Mouse (Mus musculus) liver, embryonic 13.5 days (tissue): ENCODE data around the gene Vps13d. TPM values are rescaled to one million over a fixed set of nuclear protein-coding genes. Genes with fewer than 3 reads are reported as not detected.

Source experiments
- ATAC-seq: fragments of 200-750 bp; cut with Nextera tagmentation; 2 replicates; pipeline ENCODE4 v1.8.0; 2017; ENCODE audit warnings: low read depth, mild to moderate bottlenecking, moderate number of reproducible peaks, moderate library complexity
- DNase-seq: peaks from one replicate; pipeline ENCODE4 v3.0.0; 2022
- H3K27ac ChIP-seq: fragments of 300-500 bp; sonication (generic); 2 replicates; pipeline ENCODE4 v1.5.1; 2015; ENCODE audit warnings: moderate library complexity, mild to moderate bottlenecking, inconsistent platforms
- H3K27me3 ChIP-seq: fragments of 300-500 bp; sonication (generic); 2 replicates; pipeline ENCODE4 v1.6.1; 2015; ENCODE audit warnings: mild to moderate bottlenecking, inconsistent platforms
- H3K36me3 ChIP-seq: fragments of 300-500 bp; sonication (generic); 2 replicates; pipeline ENCODE4 v1.6.1; 2015; ENCODE audit warnings: mild to moderate bottlenecking, inconsistent platforms
- H3K4me1 ChIP-seq: fragments of 300-500 bp; sonication (generic); replicated peaks from 2 replicates; pipeline ENCODE4 v1.6.1; 2015; ENCODE audit warnings: inconsistent platforms
- H3K4me2 ChIP-seq: fragments of 300-500 bp; sonication (generic); 2 replicates; pipeline ENCODE4 v1.6.1; 2015; ENCODE audit warnings: inconsistent platforms, mild to moderate bottlenecking, moderate library complexity
- H3K4me3 ChIP-seq: fragments of 300-500 bp; sonication (generic); replicated peaks from 2 replicates; pipeline ENCODE4 v1.5.1; 2015; ENCODE audit warnings: mild to moderate bottlenecking, inconsistent platforms
- H3K9ac ChIP-seq: fragments of 300-500 bp; sonication (generic); 2 replicates; pipeline ENCODE4 v1.6.1; 2015; ENCODE audit warnings: mild to moderate bottlenecking, inconsistent platforms
- H3K9me3 ChIP-seq: fragments of 300-500 bp; sonication (generic); replicated peaks from 2 replicates; pipeline ENCODE4 v1.6.1; 2016; ENCODE audit warnings: inconsistent platforms
- whole genome bisulfite sequencing: fragments of 180-500 bp; shearing (Covaris S2); methylation state at CpG from one replicate; pipeline ENCODE4 v1.1.7; 2015; ENCODE audit not compliant: insufficient replicate concordance; 5-methylcytosine and 5-hydroxymethylcytosine counted together
- polyA plus RNA-seq: library from polyadenylated mRNA; unstranded; fragments of >200 nt; fragmentation: Nextera tagmentation; extraction: Ambion mirVana; gene quantifications from 2 replicates; pipeline ENCODE4 v1.2.1, GENCODE M21; 2015

The Vps13d gene
- polyA plus RNA-seq, 1 experiment from 2014 or later, result 3.5 TPM

DNA sequence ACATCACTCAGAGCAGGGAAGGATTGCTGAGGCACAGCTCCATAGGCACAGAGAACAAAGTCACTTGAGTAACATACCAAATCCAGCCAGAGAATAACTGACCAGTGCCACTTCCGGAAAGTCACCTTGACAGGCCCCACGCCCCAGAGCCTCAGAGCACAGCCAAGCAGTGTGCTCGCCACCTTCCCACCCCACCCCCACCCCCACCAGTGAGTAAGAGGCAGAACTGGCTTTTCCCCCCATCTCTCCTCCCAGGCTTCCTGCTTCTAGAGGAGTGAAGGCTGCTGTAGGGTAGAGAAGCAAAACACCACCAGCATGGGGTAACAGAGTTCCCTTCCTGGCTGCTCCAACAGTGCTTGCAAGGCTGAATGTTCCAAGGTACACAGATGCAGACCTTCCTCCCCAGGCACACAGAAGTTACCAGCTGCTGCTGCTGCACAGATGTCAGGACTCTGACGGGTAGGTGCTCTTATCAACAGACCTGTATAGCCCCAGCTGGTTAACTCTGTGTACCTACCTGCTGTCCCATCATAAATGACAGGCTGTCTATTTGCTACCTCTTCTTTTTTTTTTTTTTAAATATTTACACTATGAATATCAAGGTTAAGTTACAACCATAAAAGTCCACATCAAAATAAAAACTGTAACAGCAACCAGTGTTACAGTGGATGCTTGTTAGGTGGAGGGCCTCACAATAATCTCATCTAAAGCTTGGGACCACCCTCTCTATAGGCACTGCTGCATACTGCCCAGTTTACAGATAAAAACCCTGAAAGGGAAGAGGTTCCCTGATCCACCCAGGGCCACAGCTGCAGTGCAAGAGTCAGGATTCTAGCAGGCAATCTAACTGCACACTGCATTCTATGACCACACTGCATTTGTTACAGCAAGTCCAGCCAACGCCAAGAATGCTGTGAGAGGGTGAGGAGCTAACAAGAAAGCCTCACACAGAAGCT is 47.5 kb downstream of the Vps13d start:
- no peaks in the 10 kb centered on the region for H3K9me3 ChIP-seq
- H3K4me2 ChIP-seq, result no peak overlapping the region
- no peak for DNase-seq
- ATAC-seq, result peak; percentile 58
- 45% methylated on average over 5 of the region's 5 CpGs for WGBS
- peaks cover 8% of the 10 kb centered on the region for H3K4me1 ChIP-seq
- H3K9ac ChIP-seq, result no peak overlapping the region
- H3K27ac ChIP-seq, result no peak overlapping the region
- peaks cover 84% of the 10 kb centered on the region for H3K36me3 ChIP-seq
- no peaks in the 10 kb centered on the region for H3K27me3 ChIP-seq
- no peak overlapping the region for H3K4me3 ChIP-seq

DNA sequence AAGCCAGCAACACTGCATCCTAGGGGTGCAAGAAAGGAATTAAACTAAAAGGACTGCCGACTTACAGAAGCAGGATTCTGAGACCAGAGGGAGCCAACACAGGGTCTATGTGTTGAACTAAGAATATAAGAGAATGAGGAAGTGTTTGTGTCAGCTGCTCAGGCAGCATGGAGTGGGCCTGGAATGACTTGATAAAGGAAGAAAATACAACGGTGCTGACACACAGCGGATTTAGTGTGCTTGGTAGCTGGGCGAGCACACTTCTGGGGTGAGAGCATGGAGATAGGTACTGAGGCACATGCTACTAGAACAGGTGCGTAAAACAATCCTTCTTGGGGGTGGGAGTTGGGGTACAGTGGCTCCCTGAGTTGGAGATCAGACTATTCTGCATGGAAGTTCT is 51.3 kb downstream of the Vps13d start:
- 59% methylated on average over 5 of the region's 5 CpGs for WGBS
- no peak for ATAC-seq

DNA sequence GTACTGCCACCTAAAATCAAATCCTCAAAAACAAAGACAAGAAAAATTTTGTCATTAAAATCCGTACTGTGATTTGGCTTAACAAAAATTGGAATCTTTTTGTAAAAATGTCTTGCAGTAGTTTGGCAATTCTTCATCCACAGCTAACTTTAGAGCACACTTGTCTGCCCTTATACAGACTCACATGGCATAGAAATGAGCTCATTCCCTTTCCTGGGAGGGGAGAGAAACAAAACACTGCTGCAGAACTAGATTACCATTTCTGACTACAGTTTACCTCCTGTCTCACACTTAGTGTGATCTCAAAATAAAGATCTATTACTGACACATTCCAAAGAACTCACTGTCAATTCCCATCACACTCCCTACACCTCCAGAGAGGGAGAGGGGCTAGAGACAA is 58.1 kb downstream of the Vps13d start:
- H3K4me2 ChIP-seq, result no peak overlapping the region
- WGBS, result 82% methylated on average over 1 of the region's 1 CpGs
- ATAC-seq, result no peak

More for the DNA sequence above, 51.3 kb downstream of the Vps13d start:
- no peak for DNase-seq
- no peak overlapping the region for H3K4me2 ChIP-seq
- no peak overlapping the region for H3K27ac ChIP-seq
- H3K4me3 ChIP-seq, result no peak overlapping the region
- H3K4me1 ChIP-seq, result peaks cover 8% of the 10 kb centered on the region
- no peaks in the 10 kb centered on the region for H3K27me3 ChIP-seq
- no peak overlapping the region for H3K9ac ChIP-seq
- H3K36me3 ChIP-seq, result peaks cover 86% of the 10 kb centered on the region
- no peaks in the 10 kb centered on the region for H3K9me3 ChIP-seq

GRCm38 (mm10) chr4:145135473-145135872 is 59.3 kb downstream of the Vps13d start:
- Histone ChIP-seq H3K27me3 (no peaks in the 10 kb centered on the region), H3K36me3 (peaks cover 86% of the 10 kb centered on the region)
- 68% methylated on average over 4 of the region's 4 CpGs for WGBS

More for the DNA sequence above, 58.1 kb downstream of the Vps13d start:
- Histone ChIP-seq H3K4me1 (no peaks in the 10 kb centered on the region), H3K9me3 (no peaks in the 10 kb centered on the region), H3K9ac (no peak overlapping the region), H3K27ac (no peak overlapping the region), H3K27me3 (no peaks in the 10 kb centered on the region), H3K36me3 (peaks cover 86% of the 10 kb centered on the region), H3K4me3 (no peak overlapping the region)
- DNase-seq, result no peak

DNA sequence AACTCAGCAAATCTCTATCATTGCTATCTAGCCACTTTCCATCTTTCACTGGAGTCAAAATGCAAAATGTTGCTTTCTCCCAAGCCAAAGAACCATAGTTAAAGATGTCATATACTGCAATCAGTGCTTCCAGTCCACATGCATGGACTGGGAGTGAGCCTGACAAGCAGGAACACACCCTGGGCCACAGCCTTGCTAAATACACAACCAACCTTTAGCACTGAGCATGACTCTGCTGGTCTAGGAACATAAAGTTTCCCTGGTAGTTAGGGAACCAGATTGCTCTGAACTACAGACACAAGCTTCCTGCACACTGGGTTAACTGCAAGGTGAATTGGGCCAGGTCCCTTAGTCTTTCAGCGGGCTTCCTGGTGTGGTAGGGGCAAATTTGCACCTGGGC is 64.0 kb downstream of the Vps13d start:
- ATAC-seq (no peak), DNase-seq (no peak)
- peaks cover 86% of the 10 kb centered on the region for H3K36me3 ChIP-seq

More at GRCm38 (mm10) chr4:145135473-145135872, 59.3 kb downstream of the Vps13d start:
- Histone ChIP-seq H3K9me3 (no peaks in the 10 kb centered on the region), H3K4me1 (no peaks in the 10 kb centered on the region), H3K27ac (no peak overlapping the region), H3K4me2 (no peak overlapping the region), H3K4me3 (no peak overlapping the region), H3K9ac (no peak overlapping the region)
- ATAC-seq (no peak), DNase-seq (no peak)

DNA sequence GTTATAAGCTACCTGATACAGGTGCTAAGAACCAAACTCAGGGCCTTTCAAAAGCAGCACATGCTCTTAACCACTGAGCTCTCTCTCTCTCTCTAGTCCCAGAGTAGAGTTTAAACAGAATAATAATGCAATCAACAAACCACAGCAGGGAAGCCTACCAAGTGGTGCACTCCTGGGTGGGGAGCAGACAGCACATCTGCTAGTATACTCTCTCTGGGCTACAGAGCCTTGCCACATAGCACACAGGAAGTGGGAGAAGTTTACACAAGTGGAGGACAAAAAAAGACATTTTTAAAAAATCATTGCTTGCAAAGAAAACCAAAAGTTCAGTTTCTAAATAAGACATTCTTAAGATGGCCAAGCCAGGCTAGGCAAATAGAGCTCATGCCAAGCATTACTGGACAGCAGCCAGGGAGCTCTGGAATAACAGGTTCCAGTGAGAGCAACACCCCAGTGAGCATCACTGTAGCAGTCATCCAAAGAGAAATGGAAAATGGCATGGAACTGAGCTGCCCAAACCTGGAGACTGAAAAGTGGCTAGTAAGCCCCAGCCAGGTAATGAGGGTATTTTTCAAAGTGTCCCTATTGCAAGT is 64.8 kb downstream of the Vps13d start:
- peaks cover 88% of the 10 kb centered on the region for H3K36me3 ChIP-seq
- no peak overlapping the region for H3K9ac ChIP-seq
- no peak overlapping the region for H3K4me3 ChIP-seq
- no peaks in the 10 kb centered on the region for H3K4me1 ChIP-seq
- no peak overlapping the region for H3K4me2 ChIP-seq
- DNase-seq (no peak), ATAC-seq (no peak)
- no peak overlapping the region for H3K27ac ChIP-seq
- H3K9me3 ChIP-seq, result no peaks in the 10 kb centered on the region
- no peaks in the 10 kb centered on the region for H3K27me3 ChIP-seq

More for the DNA sequence above, 64.0 kb downstream of the Vps13d start:
- no peak overlapping the region for H3K4me2 ChIP-seq
- no peak overlapping the region for H3K27ac ChIP-seq
- H3K4me3 ChIP-seq, result no peak overlapping the region
- H3K27me3 ChIP-seq, result no peaks in the 10 kb centered on the region
- H3K9me3 ChIP-seq, result no peaks in the 10 kb centered on the region
- no peaks in the 10 kb centered on the region for H3K4me1 ChIP-seq
- H3K9ac ChIP-seq, result no peak overlapping the region
- 88% methylated on average over 1 of the region's 1 CpGs for WGBS

DNA sequence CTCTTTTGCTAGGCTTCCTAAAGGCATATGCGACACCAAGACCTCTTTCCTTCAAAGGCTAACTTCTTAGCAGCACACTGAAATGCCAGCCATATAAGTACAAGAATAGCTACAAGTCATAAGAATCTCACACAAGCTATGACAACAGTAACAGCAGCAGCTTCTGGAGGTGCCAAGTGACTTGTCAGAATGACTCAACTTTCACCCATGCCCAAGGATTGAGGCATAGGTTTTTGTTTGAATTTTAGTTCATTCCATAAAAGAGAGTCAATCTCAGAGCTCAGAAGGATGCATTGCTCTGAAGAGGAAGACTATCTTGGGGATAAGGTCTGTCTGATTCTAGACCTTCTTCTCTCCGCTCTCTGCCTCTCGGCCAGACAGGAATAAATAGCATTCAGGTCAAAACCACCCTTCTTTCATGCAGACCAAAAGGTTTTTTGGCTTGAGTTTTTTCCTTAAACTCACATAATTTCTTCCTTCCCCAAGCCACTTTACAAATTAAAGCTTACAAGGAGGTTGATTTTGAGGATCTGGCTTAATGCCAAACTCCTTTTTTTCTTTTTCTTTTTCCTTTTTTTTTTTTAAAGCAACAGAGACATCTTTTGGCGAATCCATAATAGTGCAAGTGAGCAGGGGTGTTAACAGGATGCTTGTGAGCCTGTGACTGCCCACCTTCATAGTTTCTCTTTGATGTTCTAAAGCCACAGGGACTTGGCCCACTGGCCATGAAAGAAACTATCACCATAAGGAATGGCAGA is 69.2 kb downstream of the Vps13d start:
- Histone ChIP-seq H3K9ac (no peak overlapping the region), H3K4me1 (no peaks in the 10 kb centered on the region), H3K9me3 (no peaks in the 10 kb centered on the region), H3K27me3 (no peaks in the 10 kb centered on the region), H3K4me3 (no peak overlapping the region), H3K27ac (no peak overlapping the region), H3K4me2 (no peak overlapping the region), H3K36me3 (peaks cover 88% of the 10 kb centered on the region)
- ATAC-seq (no peak), DNase-seq (no peak)
- 81% methylated on average over 4 of the region's 4 CpGs for WGBS

DNA sequence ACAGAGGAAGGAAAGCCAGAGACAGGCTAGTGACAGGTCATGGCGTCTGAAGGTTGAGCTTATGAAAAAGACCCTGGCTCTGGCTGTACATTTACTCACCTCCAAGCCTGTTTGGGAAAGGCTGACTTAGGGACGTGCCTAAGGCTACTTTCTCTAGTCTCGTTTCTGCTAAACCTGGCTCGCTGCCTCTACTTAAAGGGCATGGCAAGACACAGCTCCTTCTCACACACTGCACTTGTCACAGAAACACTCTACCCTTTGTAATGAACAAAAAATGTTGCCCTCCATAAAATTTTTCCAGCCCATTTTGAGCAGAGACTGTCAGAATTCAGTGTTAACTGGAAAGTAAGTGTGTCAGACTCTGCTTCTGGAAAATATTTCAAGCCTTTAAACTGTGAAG is 70.4 kb downstream of the Vps13d start:
- DNase-seq (no peak), ATAC-seq (no peak)
- Histone ChIP-seq H3K4me1 (no peaks in the 10 kb centered on the region), H3K4me3 (no peak overlapping the region), H3K36me3 (peaks cover 86% of the 10 kb centered on the region), H3K9me3 (no peaks in the 10 kb centered on the region), H3K27ac (no peak overlapping the region), H3K9ac (no peak overlapping the region), H3K4me2 (no peak overlapping the region), H3K27me3 (no peaks in the 10 kb centered on the region)
- WGBS, result 71% methylated on average over 4 of the region's 4 CpGs

DNA sequence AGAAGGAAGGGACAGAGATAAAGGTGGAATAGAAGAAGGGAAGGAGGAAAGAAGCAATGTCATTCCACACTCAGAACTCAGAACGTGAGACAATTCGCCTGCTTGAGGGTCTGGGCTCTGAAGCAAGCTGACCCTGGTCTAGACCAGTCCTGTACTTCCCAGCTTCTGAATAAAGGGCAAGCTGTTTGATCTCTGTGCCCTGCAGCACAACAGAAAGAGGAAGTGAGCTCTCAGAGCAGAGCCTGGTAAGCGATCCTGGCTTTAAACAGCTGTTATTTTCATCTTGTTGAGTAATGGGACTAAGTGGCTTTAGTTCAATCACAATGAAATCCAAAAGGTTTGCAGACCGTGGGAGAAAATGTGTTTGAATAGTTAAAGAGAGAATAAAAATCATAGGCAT is 83.2 kb downstream of the Vps13d start:
- Histone ChIP-seq H3K27ac (no peak overlapping the region), H3K4me2 (no peak overlapping the region), H3K4me3 (no peak overlapping the region), H3K9ac (no peak overlapping the region), H3K27me3 (no peaks in the 10 kb centered on the region), H3K4me1 (no peaks in the 10 kb centered on the region), H3K9me3 (no peaks in the 10 kb centered on the region), H3K36me3 (peaks cover 86% of the 10 kb centered on the region)
- WGBS, result 45% methylated on average over 4 of the region's 4 CpGs
- DNase-seq (no peak), ATAC-seq (no peak)

DNA sequence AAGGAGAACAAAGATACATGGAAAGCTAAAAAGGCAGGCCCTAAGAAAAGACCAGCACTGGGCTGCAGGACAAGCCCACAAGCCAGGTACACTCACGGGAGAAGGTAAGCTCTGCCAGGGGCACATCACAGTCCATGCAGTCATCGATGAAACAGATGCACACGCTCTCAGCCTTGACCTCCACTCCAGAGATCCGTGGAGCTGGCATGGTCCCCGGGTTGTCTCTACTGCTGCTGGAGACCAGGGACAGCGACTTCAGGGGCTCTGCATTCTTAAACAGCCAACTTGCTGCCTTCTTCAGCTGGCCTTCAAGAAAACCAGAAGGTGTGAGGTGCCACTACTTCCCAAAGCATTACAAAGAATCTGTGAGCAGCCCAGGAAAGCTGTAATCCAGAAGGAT is 84.1 kb downstream of the Vps13d start:
- Histone ChIP-seq H3K4me3 (no peak overlapping the region), H3K36me3 (peaks cover 88% of the 10 kb centered on the region), H3K4me2 (no peak overlapping the region), H3K27me3 (no peaks in the 10 kb centered on the region), H3K27ac (no peak overlapping the region), H3K9me3 (no peaks in the 10 kb centered on the region), H3K4me1 (no peaks in the 10 kb centered on the region), H3K9ac (no peak overlapping the region)
- 85% methylated on average over 6 of the region's 6 CpGs for WGBS
- no peak for ATAC-seq
- no peak for DNase-seq

- no peak overlapping the region for H3K9ac ChIP-seq
- no peaks in the 10 kb centered on the region for H3K9me3 ChIP-seq
- H3K4me3 ChIP-seq, result no peak overlapping the region
- 83% methylated on average over 6 of the region's 6 CpGs for WGBS
- H3K27me3 ChIP-seq, result no peaks in the 10 kb centered on the region
- no peak overlapping the region for H3K27ac ChIP-seq
- peaks cover 84% of the 10 kb centered on the region for H3K36me3 ChIP-seq
- H3K4me1 ChIP-seq, result no peaks in the 10 kb centered on the region
- no peak overlapping the region for H3K4me2 ChIP-seq
- ATAC-seq (no peak), DNase-seq (no peak)
These were observed 88.0 kb downstream of the Vps13d start for GRCm38 (mm10) chr4:145106796-145107195.
